Mouse (Mus musculus) cerebellum, adult 18-20 months (tissue): ENCODE measurements at regions not wholly inside any gene's neighbourhood (a gene's known extent, or its start where the extent isn't known, plus 50 kb on each side); places are given as distances from the start of the nearest gene placed in this dataset.

Source experiments
- DNase-seq, 2 experiments: peaks; one replicate each; pipeline ENCODE4 v3.0.0; 2021

DNA sequence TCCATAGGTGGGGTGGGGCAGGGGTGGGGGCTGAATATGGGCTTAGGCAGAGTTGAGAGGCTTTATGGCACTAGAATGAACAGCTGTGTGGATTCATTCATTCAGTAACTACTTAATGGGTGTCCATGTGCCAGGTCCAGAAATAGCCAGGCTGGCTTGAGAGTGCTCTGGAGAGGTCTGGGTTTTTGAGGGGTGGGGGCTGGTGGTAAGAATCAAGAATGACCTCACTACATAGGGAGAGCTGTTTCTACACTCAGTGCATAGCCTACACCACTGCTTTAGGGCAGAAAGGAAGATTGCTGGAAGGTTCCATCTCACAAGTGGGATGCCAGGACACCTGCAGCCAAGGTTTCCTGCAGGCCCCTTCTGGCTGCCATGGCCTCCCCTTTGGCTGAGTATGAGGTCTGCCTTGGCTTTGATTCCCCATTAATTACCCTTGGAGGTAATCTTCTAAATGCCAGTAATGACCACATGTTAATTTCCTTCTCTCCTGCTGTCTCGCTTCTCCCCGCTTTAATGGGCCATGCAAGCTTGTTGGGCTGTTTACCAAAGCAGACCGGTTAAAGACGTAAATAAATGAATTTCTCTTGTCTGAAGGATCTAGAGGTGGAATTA is 71.7 kb upstream of the Klf4 start:
- no peak for DNase-seq

DNA sequence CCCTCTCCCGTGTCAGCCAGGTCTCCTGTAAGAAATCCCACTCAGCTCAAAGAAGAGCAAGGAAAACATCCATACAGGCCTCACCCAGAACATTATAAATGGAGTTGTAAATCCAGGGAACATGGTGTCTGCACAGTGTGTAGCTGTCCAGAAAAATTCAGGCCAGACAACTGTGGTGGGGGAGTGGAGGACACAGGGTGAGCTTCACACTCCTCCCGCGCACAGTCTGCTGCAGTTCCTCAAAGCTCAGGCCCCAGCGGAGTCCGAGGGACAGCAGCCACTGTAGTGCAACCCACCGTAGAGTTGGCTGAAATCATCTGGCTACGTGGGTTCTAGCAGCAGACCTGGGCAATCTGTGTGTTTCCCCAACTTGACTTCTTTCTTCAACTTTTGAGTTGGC is 62.9 kb upstream of the Klf4 start:
- DNase-seq = no peak

DNA sequence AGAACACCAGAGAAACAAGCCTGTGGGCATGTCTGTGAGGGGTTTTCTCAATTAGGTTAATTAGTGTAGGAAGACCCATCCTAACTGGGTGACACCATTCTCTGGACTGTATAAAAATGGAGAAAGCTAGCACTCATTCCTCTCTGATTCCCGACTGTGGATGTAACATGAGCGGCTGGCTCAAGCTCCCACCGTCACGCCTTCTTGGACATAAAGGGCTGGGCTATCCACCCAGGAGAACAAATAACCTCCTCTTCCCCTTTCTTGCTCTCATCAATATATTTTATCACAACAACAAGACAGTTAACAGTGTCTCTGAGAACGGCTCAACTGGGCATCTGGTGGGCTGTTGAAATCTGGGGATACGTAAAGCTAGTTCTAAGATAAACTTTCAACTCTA is 62.4 kb upstream of the Klf4 start:
- DNase-seq = no peak

DNA sequence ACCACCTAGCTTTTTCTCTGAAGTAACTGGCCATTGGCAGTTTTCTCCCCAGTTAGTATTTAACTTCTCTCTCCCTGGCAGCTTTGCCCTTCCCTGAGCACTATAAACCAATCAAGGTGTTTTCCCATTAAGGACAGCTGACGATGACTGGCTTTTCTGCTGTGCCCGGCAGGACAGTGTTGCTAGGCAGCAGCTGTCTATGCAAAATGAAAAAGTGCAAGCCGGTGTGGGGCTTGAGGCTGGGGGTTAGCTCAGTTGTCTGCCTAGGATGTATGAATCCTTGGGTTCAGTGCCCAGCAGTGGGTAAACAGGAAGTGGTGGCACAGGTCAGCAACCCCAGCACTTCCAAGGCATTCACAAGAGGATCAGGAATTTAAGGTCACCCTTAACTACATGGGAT is 60.9 kb upstream of the Klf4 start:
- DNase-seq = no peak

DNA sequence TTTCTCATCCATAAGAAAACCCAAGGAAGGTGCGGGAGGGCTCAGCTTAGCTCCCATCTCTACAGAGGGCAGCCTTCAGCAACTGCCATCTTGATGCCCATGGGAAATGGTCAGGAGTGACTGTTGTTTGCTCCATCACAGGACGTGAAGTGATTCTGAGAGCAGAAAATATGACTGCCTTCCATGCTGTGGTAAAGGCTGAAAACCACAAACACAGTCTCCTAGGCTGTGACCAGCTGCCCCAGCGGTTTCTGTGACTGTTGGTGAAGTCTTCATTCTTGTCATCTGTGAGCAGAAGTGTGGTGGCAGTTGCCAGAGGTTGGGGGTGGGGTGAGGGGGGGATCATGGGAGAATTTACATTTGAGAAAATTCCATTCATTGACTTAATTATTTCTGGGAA is 53.9 kb upstream of the Klf4 start:
- no peak for DNase-seq

DNA sequence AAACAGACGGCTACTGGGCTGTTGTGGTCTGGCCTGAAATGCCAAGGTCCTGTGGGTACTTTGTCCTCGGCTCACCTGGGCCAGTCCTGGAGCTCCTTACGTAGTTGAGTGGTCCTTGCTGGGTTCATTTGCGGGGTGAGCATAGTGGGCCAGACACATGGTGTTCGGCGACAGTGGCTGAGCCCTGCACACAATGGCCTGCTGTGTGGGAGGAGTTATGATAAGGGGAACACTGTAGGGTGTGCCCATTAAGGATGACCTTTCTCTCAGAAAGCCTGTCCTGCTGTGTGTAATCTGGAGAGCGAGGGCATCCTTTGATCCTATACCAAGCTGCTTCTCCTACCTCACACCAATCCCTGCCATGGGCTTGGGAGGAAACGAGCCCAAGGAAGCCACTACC is 51.3 kb upstream of the Klf4 start:
- no peak for DNase-seq
